Mouse (Mus musculus): ENCODE data around the gene Ubb. TPM values are rescaled to one million over a fixed set of nuclear protein-coding genes. Genes with fewer than 3 reads are reported as not detected.
"Not testable (repeated sequence)": the region's sequence is repeated elsewhere in the genome, so short reads cannot be mapped to it uniquely, and the experiment has no call there.

Ubb gene
- polyA plus RNA-seq (2012; rRNA removed): 1,478 and 1,739 TPM in 2 replicates

DNA sequence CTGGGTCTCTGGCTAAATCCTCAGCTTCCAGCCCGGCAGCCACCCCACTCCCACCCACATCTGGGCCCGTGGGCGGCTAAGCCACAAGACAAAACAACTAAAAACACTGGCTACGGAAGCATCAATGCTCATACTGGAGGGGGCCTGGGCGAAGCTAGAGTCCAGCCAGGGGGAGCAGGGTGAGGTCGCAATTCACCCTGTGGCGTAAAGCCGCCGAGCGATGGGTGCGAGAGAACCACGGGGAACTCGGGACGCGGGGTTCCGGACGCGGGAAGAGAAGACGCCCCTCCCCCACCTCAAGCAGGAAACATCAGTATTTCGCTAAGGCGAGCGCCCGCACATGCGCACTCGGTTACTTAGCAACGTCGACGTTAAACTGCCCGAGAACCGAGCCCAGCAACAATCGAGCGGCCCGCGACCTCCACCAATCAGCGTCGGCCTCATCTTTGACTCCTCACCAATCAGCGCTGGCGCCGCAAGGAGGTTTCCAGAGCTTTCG is at the start of gene Ubb:
Gene Ubb (plus strand): TSS at position 445 of the 499 bp plus-strand sequence.
- under 1% methylated on average over 40 of the region's 40 CpGs for whole genome bisulfite sequencing
- peak; percentile 96 for DNase-seq
- Histone ChIP-seq H3K4me3 (replicated peaks; ENCODE audit: extremely low read depth, low read depth, low read length) (peak within 1 kb of the TSS; percentile 86), H3K4me1 (ENCODE audit: control insufficient read depth, insufficient read depth, low read length) (peaks cover 12% of the 10 kb centered on the region)
- TF ChIP-seq POLR2A (IDR thresholded peaks at IDR 0.05; ENCODE audit: borderline replicate concordance, extremely low read depth, low read depth, low read length) (peak; percentile 97; the same call in 1 of the 2 replicates), CTCF (IDR thresholded peaks at IDR 0.05; ENCODE audit: insufficient read depth, low read length) (no peak)

DNA sequence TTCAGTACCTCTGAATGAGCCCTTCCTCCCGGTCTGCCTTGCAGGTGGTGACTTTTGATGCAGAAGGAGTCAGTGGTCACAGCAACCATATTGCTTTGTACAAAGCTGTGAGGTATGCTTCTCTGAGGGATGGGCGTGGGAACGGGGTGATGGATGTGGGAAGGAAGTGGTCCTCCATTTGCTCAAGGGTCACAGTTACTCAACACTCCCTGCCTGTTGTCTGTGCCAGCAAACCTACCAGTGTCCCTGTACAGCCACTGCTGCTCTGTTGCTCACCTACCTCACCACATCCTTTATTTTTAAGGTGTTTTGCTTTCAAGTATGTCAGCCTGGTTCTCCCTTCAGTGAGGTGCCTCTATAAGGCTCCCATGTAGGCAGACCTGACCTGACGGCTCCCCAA is 43.3 kb upstream of the Ubb start:
- no peak for TF ChIP-seq POLR2A (IDR thresholded peaks at IDR 0.05; ENCODE audit: borderline replicate concordance, extremely low read depth, low read depth, low read length)
- no peak for TF ChIP-seq CTCF (IDR thresholded peaks at IDR 0.05; ENCODE audit: insufficient read depth, low read length)
- 86% methylated on average over 4 of the region's 4 CpGs for WGBS
- Histone ChIP-seq H3K4me1 (ENCODE audit: control insufficient read depth, insufficient read depth, low read length) (no peaks in the 10 kb centered on the region), H3K4me3 (replicated peaks; ENCODE audit: extremely low read depth, low read depth, low read length) (no peak overlapping the region)
- no peak for DNase-seq

DNA sequence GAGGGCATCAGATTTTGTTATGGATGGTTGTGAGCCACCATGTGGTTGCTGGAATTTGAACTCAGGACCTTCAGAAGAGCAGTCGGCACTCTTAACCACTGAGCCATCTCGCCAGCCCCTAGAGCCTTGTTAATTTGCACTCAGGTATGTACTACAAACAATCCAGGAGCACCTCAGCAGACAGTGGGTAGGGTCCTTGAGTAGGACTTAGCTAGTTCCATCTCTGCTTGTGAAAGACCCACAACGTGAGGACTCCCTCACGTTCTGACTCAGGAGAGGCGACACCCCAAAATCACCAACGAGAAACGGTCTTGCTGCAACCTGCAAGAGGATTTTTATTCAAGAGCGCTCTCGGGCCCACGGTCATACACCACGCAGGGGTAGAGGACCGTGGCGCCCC is 42.6 kb upstream of the Ubb start:
- 96% methylated on average over 13 of the region's 13 CpGs for WGBS
- H3K4me3 ChIP-seq (replicated peaks; ENCODE audit: extremely low read depth, low read depth, low read length); H3K4me1 ChIP-seq (ENCODE audit: control insufficient read depth, insufficient read depth, low read length); DNase-seq: not testable (repeated sequence)

DNA sequence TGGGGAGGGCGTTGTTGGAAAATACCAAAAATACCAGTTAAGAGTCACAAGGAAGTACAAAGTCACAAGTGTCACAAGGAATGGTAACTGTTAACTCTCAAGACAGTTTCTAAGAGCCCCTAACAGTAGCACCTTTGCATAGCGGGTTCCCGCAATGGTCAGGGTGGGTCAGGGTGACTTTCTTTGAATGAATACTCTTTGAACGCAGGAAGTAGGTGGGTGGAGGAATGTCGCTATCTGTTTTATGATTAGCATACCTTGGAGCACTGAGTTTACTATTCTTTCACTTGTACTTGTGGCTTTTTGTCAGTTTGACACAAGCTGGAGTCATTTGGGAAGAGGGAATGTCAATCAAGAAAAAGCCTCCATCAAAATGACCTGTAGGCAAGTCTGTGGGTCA is 42.2 kb upstream of the Ubb start:
- WGBS: 94% methylated on average over 5 of the region's 5 CpGs
- DNase-seq; H3K4me3 ChIP-seq (replicated peaks; ENCODE audit: extremely low read depth, low read depth, low read length); H3K4me1 ChIP-seq (ENCODE audit: control insufficient read depth, insufficient read depth, low read length): not testable (repeated sequence)

DNA sequence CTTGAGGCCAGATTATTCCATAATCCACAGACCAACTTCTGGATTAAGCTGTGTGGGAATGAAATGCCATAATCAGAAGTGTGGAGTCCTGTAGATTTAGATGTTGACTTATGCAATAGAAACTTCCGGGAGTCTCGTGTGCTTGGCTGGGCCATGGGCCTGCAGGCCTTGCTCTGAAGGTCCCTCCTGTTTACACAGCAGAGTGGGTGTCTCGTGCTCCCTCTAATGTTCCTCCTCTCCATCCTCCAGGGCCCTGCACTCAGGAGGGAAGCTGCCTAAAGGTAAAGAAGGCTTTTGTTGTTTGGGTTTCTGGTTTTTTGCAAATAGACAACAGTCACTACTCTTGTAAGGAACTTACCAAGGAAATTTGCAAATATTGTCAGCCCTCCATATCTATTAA is 41.4 kb upstream of the Ubb start:
- DNase-seq: no peak
- WGBS: 57% methylated on average over 3 of the region's 3 CpGs
- TF ChIP-seq POLR2A (IDR thresholded peaks at IDR 0.05; ENCODE audit: borderline replicate concordance, extremely low read depth, low read depth, low read length): no peak
- TF ChIP-seq CTCF (IDR thresholded peaks at IDR 0.05; ENCODE audit: insufficient read depth, low read length): no peak
- no peaks in the 10 kb centered on the region for H3K4me1 ChIP-seq (ENCODE audit: control insufficient read depth, insufficient read depth, low read length)
- no peak overlapping the region for H3K4me3 ChIP-seq (replicated peaks; ENCODE audit: extremely low read depth, low read depth, low read length)

DNA sequence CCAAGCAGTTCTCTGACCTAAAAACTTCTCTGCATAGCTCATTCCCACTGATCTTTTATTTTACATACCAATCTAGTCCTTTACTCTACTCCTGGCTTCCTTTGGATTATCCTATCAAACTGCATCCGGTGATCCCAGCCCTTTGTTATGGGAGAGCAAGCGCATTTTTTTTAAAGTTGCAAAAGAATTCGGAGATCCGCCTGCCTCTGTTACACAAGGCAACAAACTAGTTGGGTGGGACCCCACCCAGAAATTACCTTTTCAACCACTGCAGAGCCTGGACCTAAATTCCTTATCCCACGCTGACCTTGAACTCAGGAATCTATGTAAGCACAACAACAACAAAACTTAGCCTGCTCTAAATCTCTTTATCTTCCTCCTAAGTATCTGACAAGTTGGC is 40.0 kb upstream of the Ubb start:
- 93% methylated on average over 5 of the region's 5 CpGs for WGBS
- no peaks in the 10 kb centered on the region for H3K4me1 ChIP-seq (ENCODE audit: control insufficient read depth, insufficient read depth, low read length)
- no peak for DNase-seq
- no peak for TF ChIP-seq CTCF (IDR thresholded peaks at IDR 0.05; ENCODE audit: insufficient read depth, low read length)
- TF ChIP-seq POLR2A (IDR thresholded peaks at IDR 0.05; ENCODE audit: borderline replicate concordance, extremely low read depth, low read depth, low read length): no peak
- H3K4me3 ChIP-seq (replicated peaks; ENCODE audit: extremely low read depth, low read depth, low read length): no peak overlapping the region

DNA sequence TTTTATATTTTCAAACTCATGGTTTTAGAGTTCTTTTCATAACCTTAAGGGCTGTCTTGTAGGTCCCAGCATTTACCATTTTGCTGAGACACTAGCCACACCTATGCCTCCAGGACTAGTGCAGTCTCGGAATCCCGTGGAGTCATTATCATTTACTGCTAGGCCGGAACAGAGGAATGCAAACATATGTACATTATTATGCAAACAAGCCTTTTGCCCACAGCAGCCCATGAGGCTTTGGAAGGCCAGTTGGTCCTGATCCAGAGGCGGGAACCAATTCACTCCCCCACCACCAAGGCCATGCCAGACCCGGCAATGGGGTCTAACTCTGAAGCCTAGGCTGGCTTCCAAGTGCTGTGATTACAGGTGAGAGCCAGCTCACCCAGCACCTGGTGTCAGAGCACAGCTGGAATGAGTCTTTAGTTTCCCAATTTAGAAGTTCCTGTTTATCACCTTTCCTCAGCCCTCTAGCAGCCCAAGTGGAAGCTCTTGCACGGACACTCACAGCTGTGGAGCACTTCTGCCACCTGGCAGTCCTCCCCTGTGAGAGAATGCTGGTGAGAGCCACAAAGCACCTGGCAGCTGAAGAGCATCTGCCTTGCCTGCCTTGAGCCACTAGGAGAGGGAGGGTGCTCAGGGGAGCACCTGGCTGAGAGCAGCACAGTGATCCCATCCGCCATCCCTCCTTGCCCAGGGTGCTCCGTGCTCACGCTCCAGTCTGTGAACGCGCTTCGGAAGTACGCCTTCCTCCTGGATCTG is 39.3 kb upstream of the Ubb start:
- peak; percentile 25 for DNase-seq

DNA sequence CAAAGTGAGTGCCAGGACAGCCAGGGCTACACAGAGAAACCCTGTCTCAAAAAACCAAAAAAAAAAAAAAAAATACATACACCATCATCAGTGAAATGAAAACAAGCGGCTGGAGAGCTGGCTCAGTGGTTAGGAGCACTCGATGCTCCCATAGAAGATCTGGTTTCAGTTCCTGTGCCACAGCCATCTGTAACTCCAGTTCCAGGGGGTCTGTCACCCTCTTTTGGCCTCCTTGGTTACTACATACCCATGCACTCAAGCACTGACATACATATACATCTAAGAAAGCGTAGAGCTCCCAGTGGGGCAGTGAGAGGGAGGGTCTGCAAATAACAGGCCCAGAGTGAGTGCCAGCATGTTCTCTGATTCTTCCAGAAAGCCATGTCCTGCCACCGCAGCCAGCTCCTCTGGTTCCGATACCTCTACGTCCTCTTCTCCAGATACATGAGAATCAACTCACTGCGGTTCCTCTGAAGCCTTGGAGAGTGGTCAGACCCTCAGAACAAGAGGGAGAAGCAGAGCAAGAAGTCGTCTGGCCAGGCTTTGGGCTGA is 38.4 kb upstream of the Ubb start:
- no peaks in the 10 kb centered on the region for H3K4me1 ChIP-seq (ENCODE audit: control insufficient read depth, insufficient read depth, low read length)
- H3K4me3 ChIP-seq (replicated peaks; ENCODE audit: extremely low read depth, low read depth, low read length): no peak overlapping the region
- TF ChIP-seq CTCF (IDR thresholded peaks at IDR 0.05; ENCODE audit: insufficient read depth, low read length) (no peak), POLR2A (IDR thresholded peaks at IDR 0.05; ENCODE audit: borderline replicate concordance, extremely low read depth, low read depth, low read length) (no peak)
- 88% methylated on average over 8 of the region's 8 CpGs for WGBS
- DNase-seq: no peak

More for the DNA sequence above, 39.3 kb upstream of the Ubb start:
- no peak for TF ChIP-seq CTCF (IDR thresholded peaks at IDR 0.05; ENCODE audit: insufficient read depth, low read length)
- no peak for TF ChIP-seq POLR2A (IDR thresholded peaks at IDR 0.05; ENCODE audit: borderline replicate concordance, extremely low read depth, low read depth, low read length)
- H3K4me3 ChIP-seq (replicated peaks; ENCODE audit: extremely low read depth, low read depth, low read length): no peak overlapping the region
- H3K4me1 ChIP-seq (ENCODE audit: control insufficient read depth, insufficient read depth, low read length): no peaks in the 10 kb centered on the region
- 80% methylated on average over 13 of the region's 13 CpGs for WGBS

DNA sequence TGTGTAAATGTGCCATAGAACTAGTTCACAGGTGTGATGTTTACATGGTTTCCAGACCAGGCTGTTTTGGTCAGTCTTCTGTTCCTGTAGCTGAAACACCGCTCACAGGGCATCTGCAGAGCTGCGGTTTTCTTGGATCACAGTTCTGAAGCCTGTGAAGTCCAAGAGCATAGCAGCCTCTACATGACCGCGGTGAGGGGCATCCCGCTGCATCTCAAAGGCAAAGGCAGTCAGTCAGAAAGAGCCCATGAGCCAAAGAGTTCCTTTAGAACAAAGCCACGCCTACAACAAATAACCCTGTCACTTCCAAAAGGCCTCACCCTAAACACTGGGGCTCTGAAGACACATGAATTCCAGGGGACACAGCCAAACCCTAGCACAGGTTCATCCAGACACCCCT is 37.7 kb upstream of the Ubb start:
- DNase-seq: no peak
- WGBS: 78% methylated on average over 6 of the region's 6 CpGs
- no peak for TF ChIP-seq POLR2A (IDR thresholded peaks at IDR 0.05; ENCODE audit: borderline replicate concordance, extremely low read depth, low read depth, low read length)
- TF ChIP-seq CTCF (IDR thresholded peaks at IDR 0.05; ENCODE audit: insufficient read depth, low read length): no peak
- no peak overlapping the region for H3K4me3 ChIP-seq (replicated peaks; ENCODE audit: extremely low read depth, low read depth, low read length)
- H3K4me1 ChIP-seq (ENCODE audit: control insufficient read depth, insufficient read depth, low read length): no peaks in the 10 kb centered on the region

DNA sequence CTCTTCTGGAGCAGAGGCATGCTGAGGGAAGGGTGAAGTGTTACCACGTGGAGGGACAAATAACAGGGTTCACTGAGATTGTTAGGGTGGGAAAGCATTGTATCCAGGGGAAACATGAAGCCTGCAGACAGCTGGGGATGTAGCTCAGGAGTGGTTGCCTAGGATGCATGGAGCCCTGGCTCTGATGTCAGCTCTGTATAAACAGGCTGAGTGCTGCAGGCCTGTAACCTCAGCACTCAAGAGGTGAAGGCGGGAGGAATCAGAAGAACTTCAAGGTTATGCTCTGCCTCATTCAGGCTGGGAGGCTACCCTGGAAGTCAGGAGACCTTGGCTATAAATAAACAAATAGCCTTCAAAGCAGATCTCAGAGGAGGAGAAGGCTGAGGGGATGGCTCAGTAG is 32.0 kb upstream of the Ubb start:
- WGBS: 45% methylated on average over 2 of the region's 2 CpGs
- Histone ChIP-seq H3K4me1 (ENCODE audit: control insufficient read depth, insufficient read depth, low read length) (no peaks in the 10 kb centered on the region), H3K4me3 (replicated peaks; ENCODE audit: extremely low read depth, low read depth, low read length) (no peak overlapping the region)
- TF ChIP-seq POLR2A (IDR thresholded peaks at IDR 0.05; ENCODE audit: borderline replicate concordance, extremely low read depth, low read depth, low read length) (no peak), CTCF (IDR thresholded peaks at IDR 0.05; ENCODE audit: insufficient read depth, low read length) (no peak)
- no peak for DNase-seq
